Mouse (Mus musculus) brain, embryonic 14.5 days (tissue): ENCODE data around the gene Sipa1l2. TPM values are rescaled to one million over a fixed set of nuclear protein-coding genes. Genes with fewer than 3 reads are reported as not detected.

Experiments used
- DNase-seq: peaks from one replicate; pipeline ENCODE4 v3.0.0-alpha.2; 2011; ENCODE audit warnings: low read depth
- CTCF ChIP-seq: fragments of 200-500 bp; IDR thresholded peaks from 2 replicates; pipeline ENCODE4 v1.5.1; 2012; ENCODE audit warnings: inconsistent platforms, mild to moderate bottlenecking, moderate library complexity, borderline replicate concordance; ENCODE audit not compliant: insufficient read depth, insufficient read length; ENCODE audit errors: extremely low read depth
- POLR2A ChIP-seq: fragments of 200-500 bp; IDR thresholded peaks from 2 replicates; pipeline ENCODE4 v1.6.1; 2012; ENCODE audit warnings: mild to moderate bottlenecking, inconsistent platforms, borderline replicate concordance; ENCODE audit not compliant: poor library complexity, insufficient read depth, insufficient read length, severe bottlenecking; ENCODE audit errors: extremely low read depth
- polyA plus RNA-seq: library from polyadenylated mRNA; depleted of rRNA; stranded (reverse); fragments of >200 nt; gene quantifications from 2 replicates; pipeline ENCODE4 v1.2.3, GENCODE M21; 2012

The Sipa1l2 gene
- polyA plus RNA-seq, 1 experiment: 52.0 TPM

- DNase-seq: no peak
- TF ChIP-seq CTCF: no peak
- no peak for TF ChIP-seq POLR2A
Observed at GRCm38 (mm10) chr8:125498508-125498907, 71.1 kb downstream of the Sipa1l2 start.

GRCm38 (mm10) chr8:125495545-125495944 is 74.1 kb downstream of the Sipa1l2 start:
- TF ChIP-seq CTCF (no peak), POLR2A (no peak)
- no peak for DNase-seq

GRCm38 (mm10) chr8:125493254-125493815 is 76.3 kb downstream of the Sipa1l2 start:
- no peak for DNase-seq
- TF ChIP-seq POLR2A (no peak), CTCF (no peak)

- TF ChIP-seq CTCF (no peak), POLR2A (no peak)
- DNase-seq: no peak
Observed at GRCm38 (mm10) chr8:125492416-125492815, 77.2 kb downstream of the Sipa1l2 start.

GRCm38 (mm10) chr8:125488747-125489146 is 80.9 kb downstream of the Sipa1l2 start:
- no peak for DNase-seq
- TF ChIP-seq POLR2A (no peak), CTCF (no peak)

- no peak for DNase-seq
- TF ChIP-seq POLR2A (no peak), CTCF (no peak)
Observed at GRCm38 (mm10) chr8:125485715-125486114, 83.9 kb downstream of the Sipa1l2 start.

- TF ChIP-seq CTCF (no peak), POLR2A (no peak)
- DNase-seq: peak; percentile 80
Observed at GRCm38 (mm10) chr8:125484530-125485196, 84.9 kb downstream of the Sipa1l2 start.

- no peak for TF ChIP-seq CTCF
- TF ChIP-seq POLR2A: no peak
- no peak for DNase-seq
Observed at GRCm38 (mm10) chr8:125482491-125483096, 87.0 kb downstream of the Sipa1l2 start.

- TF ChIP-seq POLR2A (no peak), CTCF (no peak)
- DNase-seq: peak; percentile 83
Observed at GRCm38 (mm10) chr8:125474876-125475275, 94.7 kb downstream of the Sipa1l2 start.

- no peak for DNase-seq
- TF ChIP-seq CTCF: no peak
- TF ChIP-seq POLR2A: no peak
Observed at GRCm38 (mm10) chr8:125471374-125471773, 98.2 kb downstream of the Sipa1l2 start.

- peak; percentile 77 for DNase-seq
Observed at GRCm38 (mm10) chr8:125465156-125465821, 104.3 kb downstream of the Sipa1l2 start.

GRCm38 (mm10) chr8:125462901-125463300 is 106.7 kb downstream of the Sipa1l2 start:
- TF ChIP-seq CTCF (no peak), POLR2A (no peak)
- DNase-seq: no peak

More at GRCm38 (mm10) chr8:125465156-125465821, 104.3 kb downstream of the Sipa1l2 start:
- TF ChIP-seq CTCF (no peak), POLR2A (no peak)
